ENCODE assay signal across 20 mouse cellular contexts in the genomic region with DNA sequence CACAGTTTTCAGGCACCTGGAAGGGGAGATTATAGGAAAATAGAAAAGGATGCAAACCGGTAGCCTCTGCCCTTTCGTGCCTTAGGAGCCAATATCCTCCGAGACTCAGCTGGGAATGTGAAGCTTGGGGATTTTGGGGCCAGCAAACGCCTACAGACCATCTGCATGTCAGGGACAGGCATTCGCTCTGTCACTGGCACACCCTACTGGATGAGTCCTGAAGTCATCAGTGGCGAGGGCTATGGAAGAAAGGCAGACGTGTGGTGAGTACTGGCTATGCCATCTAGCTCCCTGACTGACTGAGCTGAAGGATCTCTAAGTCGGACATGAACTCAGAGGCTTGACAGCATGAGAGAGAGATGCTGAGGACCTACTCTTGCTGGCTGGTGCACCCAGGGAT. TPM values are rescaled to one million over a fixed set of nuclear protein-coding genes. Genes with fewer than 3 reads are reported as not detected.
A peak's percentile ranks its signal among the peaks of the same experiment; 100 is the strongest.
DNase-seq lines count a peak whose midpoint lies in the region; ATAC-seq lines count a peak whose summit lies in the region.
"Had no signal": no experiment of that assay in that cellular context is flagged by ENCODE, and none has a peak within 500 bp of the region (broad histone marks: within the 10 kb centered on the region; RNA-seq: fewer than 3 reads in every experiment).

No protein-coding gene starts in this region.

- H3K27me3 ChIP-seq in kidney, embryonic 14.5 days (ENCODE audit: control insufficient read depth, insufficient read depth, low read length), result no peaks in the 10 kb centered on the region
- H3K27me3 ChIP-seq: heart, embryonic 13.5 days; limb, embryonic 13.5 days; megakaryocyte, embryonic 14.5 days had no signal

- H3K27ac ChIP-seq in kidney, embryonic 14.5 days (ENCODE audit: low read depth, low read length), result no peak overlapping the region
- H3K27ac ChIP-seq: heart, embryonic 13.5 days; hindbrain, embryonic 14.5 days; limb, embryonic 13.5 days had no signal

- WGBS in kidney, embryonic 14.5 days, result 86% methylated on average over 8 of the region's 8 CpGs

- H3K4me1 ChIP-seq in kidney, embryonic 14.5 days (ENCODE audit: control insufficient read depth, insufficient read depth, low read length), result no peaks in the 10 kb centered on the region

- no peak overlapping the region for H3K4me2 ChIP-seq in kidney, embryonic 14.5 days (replicated peaks; ENCODE audit: low read depth, low read length)
- H3K4me2 ChIP-seq: heart, embryonic 13.5 days; hindbrain, embryonic 14.5 days; limb, embryonic 13.5 days had no signal

- no peaks in the 10 kb centered on the region for H3K9me3 ChIP-seq in kidney, embryonic 14.5 days (ENCODE audit: control insufficient read depth, low read length)
- H3K9me3 ChIP-seq: heart, embryonic 13.5 days; limb, embryonic 13.5 days; megakaryocyte, embryonic 14.5 days had no signal

- intact Hi-C loops in left cerebral cortex, postnatal 10 days (cut with DNase I), result no loop called here
- intact Hi-C loops in left cerebral cortex, postnatal 36 days (cut with DNase I), result no loop called here

- peaks cover 95% of the 10 kb centered on the region for H3K36me3 ChIP-seq in kidney, embryonic 14.5 days (ENCODE audit: control insufficient read depth, insufficient read depth, low read length)

- no peak overlapping the region for H3K4me3 ChIP-seq in kidney, embryonic 14.5 days (ENCODE audit: low read length)
- H3K4me3 ChIP-seq: heart, embryonic 13.5 days; limb, embryonic 13.5 days; megakaryocyte, embryonic 14.5 days; myocyte had no signal

- peak; percentile 62 for DNase-seq in cerebellum, adult 11-12 months
- DNase-seq in cerebellum, adult 11 months, result no peak
- DNase-seq in left cerebral cortex, adult 11 months (ENCODE audit: low spot score), result peak; percentile 55
- no peak for DNase-seq in left cerebral cortex, postnatal 10 days (ENCODE audit: extremely low spot score in 1 of 2, low spot score in 2 of 2)
- peak; percentile 38 to 54 for DNase-seq in cerebellum, postnatal 25 days
- peak; percentile 42 to 67 for DNase-seq in left cerebral cortex, postnatal 36 days (ENCODE audit: low spot score in 2 of 2)
- DNase-seq: adrenal gland, postnatal 10 days; gastrocnemius, postnatal 25 days; kidney, postnatal 36 days; lung, adult 2 months had no signal

- H3K9ac ChIP-seq in kidney, embryonic 14.5 days (ENCODE audit: low read depth, low read length), result no peak overlapping the region
- H3K9ac ChIP-seq: heart, embryonic 13.5 days; hindbrain, embryonic 14.5 days; limb, embryonic 13.5 days had no signal

- ATAC-seq in kidney, embryonic 14.5 days (ENCODE audit: low FRiP score, low TSS enrichment), result no peak
- ATAC-seq in erythroid progenitor cell, adult 5-6 weeks (replicated peaks; ENCODE audit: low FRiP score, poor library complexity, severe bottlenecking), result no peak

RNA-seq across cellular contexts. Expression of a gene that starts 8.5 kb away (rescaled TPM):
- total RNA-seq in left cerebral cortex, postnatal 10 days (2021), result 1 to 10 TPM in 1 of 2 experiments, not detected in 1; 1.5 TPM
- not detected for total RNA-seq in left cerebral cortex, postnatal 36 days (2021)
- polyA plus RNA-seq in kidney, embryonic 14.5 days (2014; fragmentation: Nextera tagmentation; extraction: Ambion mirVana), result not detected in 2 replicates
- not detected in 2 replicates for total RNA-seq in erythroid progenitor cell, adult 5-6 weeks (2015; ENCODE audit: low replicate concordance)
- total RNA-seq in erythroid progenitor cell, adult 5-6 weeks (2017; ENCODE audit: low replicate concordance), result not detected in 2 replicates
- total RNA-seq: adrenal gland, postnatal 10 days; gastrocnemius, postnatal 25 days had no signal
- polyA plus RNA-seq: embryonic facial prominence, embryonic 11.5 days; forebrain, embryonic 11.5 days; heart, embryonic 13.5 days; hindbrain, embryonic 14.5 days; limb, embryonic 13.5 days; lung, adult 2 months; myocyte; spleen, adult 2 months had no signal

RNA-seq across cellular contexts. Expression of a gene that starts 8.5 kb away (rescaled TPM):
- total RNA-seq in left cerebral cortex, postnatal 10 days (2021), result 10 to 100 TPM; 79.4 to 89.1 TPM
- 100 to 1,000 TPM in 1 of 2 experiments, 10 to 100 TPM in 1; 98.5 to 104 TPM for total RNA-seq in left cerebral cortex, postnatal 36 days (2021)
- 216 and 266 TPM in 2 replicates for polyA plus RNA-seq in kidney, embryonic 14.5 days (2014; fragmentation: Nextera tagmentation; extraction: Ambion mirVana)
- 35.7 and 49.0 TPM in 2 replicates for total RNA-seq in erythroid progenitor cell, adult 5-6 weeks (2015; ENCODE audit: low replicate concordance)
- total RNA-seq in erythroid progenitor cell, adult 5-6 weeks (2017; ENCODE audit: low replicate concordance), result 4.8 and 8.7 TPM in 2 replicates

RNA-seq across cellular contexts. Expression of a gene that starts 49.8 kb away (rescaled TPM):
- total RNA-seq in left cerebral cortex, postnatal 10 days (2021), result 10 to 100 TPM; 27.5 to 28.2 TPM
- 10 to 100 TPM; 26.6 to 31.2 TPM for total RNA-seq in left cerebral cortex, postnatal 36 days (2021)
- 29.1 and 33.5 TPM in 2 replicates for polyA plus RNA-seq in kidney, embryonic 14.5 days (2014; fragmentation: Nextera tagmentation; extraction: Ambion mirVana)
- 14.1 and 16.3 TPM in 2 replicates for total RNA-seq in erythroid progenitor cell, adult 5-6 weeks (2015; ENCODE audit: low replicate concordance)
- total RNA-seq in erythroid progenitor cell, adult 5-6 weeks (2017; ENCODE audit: low replicate concordance), result 6.4 and 12.3 TPM in 2 replicates

Comparison
In these comparisons a context has a peak if more than half of its experiments do, and no peak if none do; other contexts are left out.
1. DNase-seq: peak in cerebellum, adult 11-12 months (single experiment), left cerebral cortex, adult 11 months (single experiment), cerebellum, postnatal 25 days (2 of 2) and left cerebral cortex, postnatal 36 days (2 of 2); none in cerebellum, adult 11 months (single experiment) and left cerebral cortex, postnatal 10 days (0 of 2).